In genomic region chr11:116839601-116840000, GRCm38 (mm10) we compare ENCODE assay signal across 11 mouse cellular contexts. TPM values are rescaled to one million over a fixed set of nuclear protein-coding genes. Genes with fewer than 3 reads are reported as not detected.
DNase-seq lines count a peak whose midpoint lies in the region; ATAC-seq and TF ChIP-seq lines count a peak whose summit lies in the region.
"Had no signal": no experiment of that assay in that cellular context is flagged by ENCODE, and none has a peak within 500 bp of the region (broad histone marks: within the 10 kb centered on the region; RNA-seq: fewer than 3 reads in every experiment).

No protein-coding gene starts in this region.

- H3K27ac ChIP-seq in gastrocnemius, adult 2 months = peak overlapping the region; percentile 83
- no peak overlapping the region for H3K27ac ChIP-seq in stomach, embryonic 15.5 days
- H3K27ac ChIP-seq in stomach, postnatal 0 days (replicated peaks) = no peak overlapping the region
- no peak overlapping the region for H3K27ac ChIP-seq in liver, embryonic 15.5 days (replicated peaks)
- H3K27ac ChIP-seq in stomach, embryonic 16.5 days (ENCODE audit: low read length) = no peak overlapping the region

- DNase-seq in gastrocnemius, adult 2 months = no peak
- DNase-seq in gastrocnemius, adult 8-10 months (ENCODE audit: low spot score in 2 of 2) = no peak
- DNase-seq in stomach, postnatal 0 days (ENCODE audit: low spot score) = no peak
- DNase-seq in gastrocnemius, postnatal 10 days = no peak
- no peak for DNase-seq in left cerebral cortex, adult 8-10 months (ENCODE audit: low spot score in 2 of 2)
- DNase-seq: gastrocnemius, postnatal 36 days; left cerebral cortex, postnatal 4 days; thymus, adult 2 months had no signal

- peaks cover 30% of the 10 kb centered on the region for H3K4me1 ChIP-seq in stomach, embryonic 15.5 days
- peaks cover 6% of the 10 kb centered on the region for H3K4me1 ChIP-seq in stomach, postnatal 0 days (replicated peaks; ENCODE audit: control insufficient read depth, insufficient read depth)
- H3K4me1 ChIP-seq in liver, embryonic 15.5 days (replicated peaks) = peaks cover 46% of the 10 kb centered on the region
- H3K4me1 ChIP-seq in stomach, embryonic 16.5 days (ENCODE audit: control insufficient read depth, insufficient read depth, low read length) = peaks cover 35% of the 10 kb centered on the region

- H3K4me2 ChIP-seq in stomach, embryonic 15.5 days = 0 out of 2 replicates have a peak overlapping the region, but pooled peaks have one; percentile 8
- H3K4me2 ChIP-seq in stomach, postnatal 0 days (replicated peaks; ENCODE audit: low read depth) = no peak overlapping the region
- peak overlapping the region; percentile 24 for H3K4me2 ChIP-seq in liver, embryonic 15.5 days
- H3K4me2 ChIP-seq in stomach, embryonic 16.5 days (ENCODE audit: low read depth, low read length) = no peak overlapping the region

- no peak for TF ChIP-seq CTCF in gastrocnemius, adult 2 months (IDR thresholded peaks at IDR 0.05)
- no peak for TF ChIP-seq CTCF in stomach, postnatal 0 days (IDR thresholded peaks at IDR 0.05; ENCODE audit: low read depth)

- H3K9me3 ChIP-seq in stomach, embryonic 15.5 days = no peaks in the 10 kb centered on the region
- no peaks in the 10 kb centered on the region for H3K9me3 ChIP-seq in stomach, postnatal 0 days (ENCODE audit: control insufficient read depth, low read length)
- H3K9me3 ChIP-seq in liver, embryonic 15.5 days (replicated peaks) = no peaks in the 10 kb centered on the region
- H3K9me3 ChIP-seq in stomach, embryonic 16.5 days (replicated peaks; ENCODE audit: control insufficient read depth, low read length) = no peaks in the 10 kb centered on the region

- H3K27me3 ChIP-seq in stomach, embryonic 15.5 days (replicated peaks) = no peaks in the 10 kb centered on the region
- no peaks in the 10 kb centered on the region for H3K27me3 ChIP-seq in stomach, postnatal 0 days (ENCODE audit: control insufficient read depth, insufficient read depth, low read length)
- no peaks in the 10 kb centered on the region for H3K27me3 ChIP-seq in liver, embryonic 15.5 days
- H3K27me3 ChIP-seq in stomach, embryonic 16.5 days (ENCODE audit: control insufficient read depth, insufficient read depth, low read length) = no peaks in the 10 kb centered on the region

- no peak for ATAC-seq in stomach, embryonic 15.5 days (ENCODE audit: insufficient read depth, low FRiP score, low read depth)
- no peak for ATAC-seq in stomach, postnatal 0 days (ENCODE audit: low FRiP score, low TSS enrichment)
- no peak for ATAC-seq in liver, embryonic 15.5 days (ENCODE audit: insufficient read depth)
- no peak for ATAC-seq in stomach, embryonic 16.5 days (ENCODE audit: insufficient read depth, low FRiP score)

- 82% methylated on average over 7 of the region's 7 CpGs for WGBS in stomach, embryonic 15.5 days
- 67% methylated on average over 7 of the region's 7 CpGs for WGBS in stomach, postnatal 0 days
- WGBS in liver, embryonic 15.5 days (ENCODE audit: insufficient replicate concordance) = 82% methylated on average over 7 of the region's 7 CpGs
- 73% methylated on average over 7 of the region's 7 CpGs for WGBS in stomach, embryonic 16.5 days

- H3K36me3 ChIP-seq in stomach, embryonic 15.5 days = peaks cover 64% of the 10 kb centered on the region
- H3K36me3 ChIP-seq in stomach, postnatal 0 days (ENCODE audit: control insufficient read depth, insufficient read depth, low read length) = peaks cover 23% of the 10 kb centered on the region
- H3K36me3 ChIP-seq in liver, embryonic 15.5 days (replicated peaks) = peaks cover 70% of the 10 kb centered on the region
- peaks cover 44% of the 10 kb centered on the region for H3K36me3 ChIP-seq in stomach, embryonic 16.5 days (ENCODE audit: control insufficient read depth, insufficient read depth, low read length)

- no peak for TF ChIP-seq EP300 in stomach, postnatal 0 days (optimal IDR thresholded peaks at IDR 0.05)

- H3K4me3 ChIP-seq in gastrocnemius, adult 2 months = peak overlapping the region; percentile 38
- H3K4me3 ChIP-seq in stomach, embryonic 15.5 days (replicated peaks) = 0 out of 2 replicates have a peak overlapping the region, but pooled peaks have one; percentile 3
- no peak overlapping the region for H3K4me3 ChIP-seq in stomach, postnatal 0 days (ENCODE audit: low read depth, low read length)
- H3K4me3 ChIP-seq in liver, embryonic 15.5 days (replicated peaks) = no peak overlapping the region
- no peak overlapping the region for H3K4me3 ChIP-seq in stomach, embryonic 16.5 days (replicated peaks; ENCODE audit: low read length)

- intact Hi-C loops in gastrocnemius, adult 2 months (cut with DNase I) = no loop called here

- H3K9ac ChIP-seq in stomach, embryonic 15.5 days = no peak overlapping the region
- no peak overlapping the region for H3K9ac ChIP-seq in stomach, postnatal 0 days (ENCODE audit: low read length)
- H3K9ac ChIP-seq in liver, embryonic 15.5 days = no peak overlapping the region
- H3K9ac ChIP-seq in stomach, embryonic 16.5 days (ENCODE audit: low read length) = peak overlapping the region; percentile 41; the same call in 1 of the 2 replicates

RNA-seq across cellular contexts. Expression of gene Mettl23, which starts 3.5 kb away (rescaled TPM):
- 10 to 100 TPM; 35.4 to 42.9 TPM for total RNA-seq in gastrocnemius, adult 2 months (2021)
- total RNA-seq in gastrocnemius, adult 8-10 months (2022) = 10 to 100 TPM; 44.9 to 48.8 (median 45.4) TPM
- 57.9 and 61.3 TPM in 2 replicates for polyA plus RNA-seq in stomach, embryonic 15.5 days (2015; fragmentation: Nextera tagmentation; extraction: Ambion mirVana)
- 40.6 and 44.5 TPM in 2 replicates for polyA plus RNA-seq in stomach, postnatal 0 days (2015; fragmentation: Nextera tagmentation; extraction: Ambion mirVana)
- 31.7 and 36.6 TPM in 2 replicates for polyA plus RNA-seq in liver, embryonic 15.5 days (2015; fragmentation: Nextera tagmentation; extraction: Ambion mirVana)
- polyA plus RNA-seq in stomach, embryonic 16.5 days (2015; fragmentation: Nextera tagmentation; extraction: Ambion mirVana) = 51.9 and 58.9 TPM in 2 replicates
- 10 to 100 TPM; 28.4 to 32.5 TPM for total RNA-seq in gastrocnemius, postnatal 10 days (2021)
- total RNA-seq in left cerebral cortex, adult 8-10 months (2022) = 10 to 100 TPM; 20.2 to 24.3 (median 22.2) TPM

RNA-seq across cellular contexts. Expression of gene Jmjd6, which starts 3.6 kb away (rescaled TPM):
- total RNA-seq in gastrocnemius, adult 2 months (2021) = 10 to 100 TPM; 21.7 to 30.4 TPM
- 10 to 100 TPM; 17.7 to 27.2 (median 21.4) TPM for total RNA-seq in gastrocnemius, adult 8-10 months (2022)
- 71.1 and 76.3 TPM in 2 replicates for polyA plus RNA-seq in stomach, embryonic 15.5 days (2015; fragmentation: Nextera tagmentation; extraction: Ambion mirVana)
- polyA plus RNA-seq in stomach, postnatal 0 days (2015; fragmentation: Nextera tagmentation; extraction: Ambion mirVana) = 31.8 and 33.2 TPM in 2 replicates
- 27.4 and 29.8 TPM in 2 replicates for polyA plus RNA-seq in liver, embryonic 15.5 days (2015; fragmentation: Nextera tagmentation; extraction: Ambion mirVana)
- 68.8 and 69.1 TPM in 2 replicates for polyA plus RNA-seq in stomach, embryonic 16.5 days (2015; fragmentation: Nextera tagmentation; extraction: Ambion mirVana)
- 10 to 100 TPM; 23.9 to 26.4 TPM for total RNA-seq in gastrocnemius, postnatal 10 days (2021)
- 10 to 100 TPM; 26.6 to 30.4 (median 28.8) TPM for total RNA-seq in left cerebral cortex, adult 8-10 months (2022)

RNA-seq across cellular contexts. Expression of gene Mxra7, which starts 11.8 kb away (rescaled TPM):
- 10 to 100 TPM in 1 of 2 experiments, 1 to 10 TPM in 1; 6.7 to 12.7 TPM for total RNA-seq in gastrocnemius, adult 2 months (2021)
- 1 to 10 TPM; 5.4 to 9.4 (median 8.1) TPM for total RNA-seq in gastrocnemius, adult 8-10 months (2022)
- polyA plus RNA-seq in stomach, embryonic 15.5 days (2015; fragmentation: Nextera tagmentation; extraction: Ambion mirVana) = 23.0 and 25.7 TPM in 2 replicates
- polyA plus RNA-seq in stomach, postnatal 0 days (2015; fragmentation: Nextera tagmentation; extraction: Ambion mirVana) = 15.9 and 18.4 TPM in 2 replicates
- 1.3 and 1.8 TPM in 2 replicates for polyA plus RNA-seq in liver, embryonic 15.5 days (2015; fragmentation: Nextera tagmentation; extraction: Ambion mirVana)
- 12.1 and 15.7 TPM in 2 replicates for polyA plus RNA-seq in stomach, embryonic 16.5 days (2015; fragmentation: Nextera tagmentation; extraction: Ambion mirVana)
- total RNA-seq in gastrocnemius, postnatal 10 days (2021) = 10 to 100 TPM; 39.7 to 50.1 TPM
- 10 to 100 TPM; 20.0 to 23.0 (median 22.2) TPM for total RNA-seq in left cerebral cortex, adult 8-10 months (2022)

RNA-seq across cellular contexts. Expression of gene Mfsd11, which starts 12.6 kb away (rescaled TPM):
- 10 to 100 TPM; 21.5 to 23.9 TPM for total RNA-seq in gastrocnemius, adult 2 months (2021)
- 10 to 100 TPM; 21.7 to 23.9 (median 22.7) TPM for total RNA-seq in gastrocnemius, adult 8-10 months (2022)
- polyA plus RNA-seq in stomach, embryonic 15.5 days (2015; fragmentation: Nextera tagmentation; extraction: Ambion mirVana) = 33.3 and 33.7 TPM in 2 replicates
- polyA plus RNA-seq in stomach, postnatal 0 days (2015; fragmentation: Nextera tagmentation; extraction: Ambion mirVana) = 31.5 and 34.6 TPM in 2 replicates
- polyA plus RNA-seq in liver, embryonic 15.5 days (2015; fragmentation: Nextera tagmentation; extraction: Ambion mirVana) = 9.4 and 11.8 TPM in 2 replicates
- polyA plus RNA-seq in stomach, embryonic 16.5 days (2015; fragmentation: Nextera tagmentation; extraction: Ambion mirVana) = 33.3 and 43.7 TPM in 2 replicates
- total RNA-seq in gastrocnemius, postnatal 10 days (2021) = 10 to 100 TPM; 29.9 to 31.3 TPM
- 10 to 100 TPM; 40.9 to 46.2 (median 43.0) TPM for total RNA-seq in left cerebral cortex, adult 8-10 months (2022)

RNA-seq across cellular contexts. Expression of gene Srsf2, which starts 13.3 kb away (rescaled TPM):
- total RNA-seq in gastrocnemius, adult 2 months (2021) = 10 to 100 TPM; 81.8 to 84.8 TPM
- total RNA-seq in gastrocnemius, adult 8-10 months (2022) = 10 to 100 TPM; 63.8 to 81.3 (median 70.7) TPM
- polyA plus RNA-seq in stomach, embryonic 15.5 days (2015; fragmentation: Nextera tagmentation; extraction: Ambion mirVana) = 728 and 781 TPM in 2 replicates
- polyA plus RNA-seq in stomach, postnatal 0 days (2015; fragmentation: Nextera tagmentation; extraction: Ambion mirVana) = 403 and 419 TPM in 2 replicates
- 388 and 413 TPM in 2 replicates for polyA plus RNA-seq in liver, embryonic 15.5 days (2015; fragmentation: Nextera tagmentation; extraction: Ambion mirVana)
- 528 and 578 TPM in 2 replicates for polyA plus RNA-seq in stomach, embryonic 16.5 days (2015; fragmentation: Nextera tagmentation; extraction: Ambion mirVana)
- 100 to 1,000 TPM; 123 to 146 TPM for total RNA-seq in gastrocnemius, postnatal 10 days (2021)
- total RNA-seq in left cerebral cortex, adult 8-10 months (2022) = 100 to 1,000 TPM; 141 to 164 (median 155) TPM

Comparison
In these comparisons a context has a peak if more than half of its experiments do, and no peak if none do; other contexts are left out.
1. H3K4me3 ChIP-seq: peak in gastrocnemius, adult 2 months (single experiment) and stomach, embryonic 15.5 days (single experiment); none in stomach, postnatal 0 days (single experiment), liver, embryonic 15.5 days (single experiment) and stomach, embryonic 16.5 days (single experiment).
2. H3K4me2 ChIP-seq: peak in stomach, embryonic 15.5 days (single experiment) and liver, embryonic 15.5 days (single experiment); none in stomach, postnatal 0 days (single experiment) and stomach, embryonic 16.5 days (single experiment).